Mouse (Mus musculus) small intestine, adult 2 months (tissue): ENCODE measurements around the gene Slamf1. TPM values are rescaled to one million over a fixed set of nuclear protein-coding genes. Genes with fewer than 3 reads are reported as not detected.

Source experiments
- H3K27ac ChIP-seq: fragments of 200-500 bp; 2 replicates; pipeline ENCODE4 v1.5.1; 2012; ENCODE audit warnings: low read depth, low read length, control low read depth, inconsistent platforms; ENCODE audit not compliant: insufficient read depth
- H3K27me3 ChIP-seq: fragments of 200-500 bp; 2 replicates; pipeline ENCODE4 v1.6.1; 2012; ENCODE audit warnings: mild to moderate bottlenecking, moderate library complexity, low read length, inconsistent platforms; ENCODE audit not compliant: control insufficient read depth, insufficient read depth
- H3K36me3 ChIP-seq: fragments of 200-500 bp; 2 replicates; pipeline ENCODE4 v1.6.1; 2012; ENCODE audit warnings: mild to moderate bottlenecking, low read length, control low read depth, inconsistent platforms; ENCODE audit not compliant: control insufficient read depth, insufficient read depth
- H3K4me1 ChIP-seq: fragments of 200-500 bp; 2 replicates; pipeline ENCODE4 v1.6.1; 2012; ENCODE audit warnings: low read length, inconsistent platforms, mixed read lengths; ENCODE audit not compliant: control insufficient read depth, insufficient read depth, insufficient read length
- H3K4me3 ChIP-seq: fragments of 200-500 bp; 2 replicates; pipeline ENCODE4 v1.5.1; 2012; ENCODE audit warnings: low read depth, mild to moderate bottlenecking, control low read depth, inconsistent platforms, low read length, moderate library complexity
- CTCF ChIP-seq: fragments of 200-500 bp; IDR thresholded peaks from 2 replicates; pipeline ENCODE4 v1.5.1; 2012; ENCODE audit warnings: low read depth, mild to moderate bottlenecking, control low read depth, inconsistent platforms, low read length, moderate library complexity, mixed read lengths; ENCODE audit not compliant: insufficient replicate concordance, insufficient read length; ENCODE audit errors: extremely low read depth
- POLR2A ChIP-seq: fragments of 200-500 bp; IDR thresholded peaks from 2 replicates; pipeline ENCODE4 v1.6.1; 2012; ENCODE audit warnings: low read depth, mild to moderate bottlenecking, control low read depth, inconsistent platforms, low read length, moderate library complexity
- WGBS: fragments of 180-500 bp; shearing (Covaris S2); methylation state at CpG from one replicate; pipeline ENCODE4 v1.1.7; 2018; 5-methylcytosine and 5-hydroxymethylcytosine counted together
- polyA plus RNA-seq: library from polyadenylated mRNA; depleted of rRNA; stranded (reverse); fragments of >200 nt; gene quantifications from 2 replicates; pipeline ENCODE4 v1.2.3, GENCODE M21; 2012; rRNA removed

Gene Slamf1
- polyA plus RNA-seq, 1 experiment: 0.24 TPM

DNA sequence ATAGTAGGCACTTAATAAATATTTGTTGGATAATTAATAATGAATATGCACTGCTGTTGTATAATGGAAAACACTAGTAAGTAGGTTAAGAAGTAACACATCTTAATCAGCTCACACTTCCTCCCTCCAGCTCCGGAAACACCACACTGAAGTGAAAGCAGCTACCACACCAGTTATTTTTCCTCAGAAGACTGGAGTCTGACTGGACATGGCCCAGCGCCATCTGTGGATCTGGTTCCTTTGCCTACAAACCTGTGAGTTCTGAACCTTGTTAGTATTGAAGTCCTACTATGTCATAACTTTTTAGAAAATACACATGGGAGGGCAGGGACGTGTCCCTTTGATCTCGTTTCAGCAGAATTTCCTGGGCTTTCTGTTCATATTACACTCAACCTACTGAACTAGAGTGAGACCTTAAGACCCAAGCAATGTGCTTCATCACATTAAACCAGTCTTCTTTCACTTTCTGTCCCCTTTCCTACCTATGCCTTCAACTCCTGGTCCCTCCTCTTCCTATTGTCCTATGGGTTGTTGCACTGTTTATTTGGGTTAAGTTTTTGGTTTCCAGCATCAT lies 73.6 kb downstream of the Slamf1 start:
- H3K36me3 ChIP-seq: no peaks in the 10 kb centered on the region
- H3K27me3 ChIP-seq: no peaks in the 10 kb centered on the region
- H3K27ac ChIP-seq: peak overlapping the region; percentile 56; the same call in 1 of the 2 replicates
- TF ChIP-seq CTCF (no peak), POLR2A (no peak)
- no peak overlapping the region for H3K4me3 ChIP-seq
- H3K4me1 ChIP-seq: no peaks in the 10 kb centered on the region
- WGBS: 56% methylated on average over 4 of the region's 4 CpGs

DNA sequence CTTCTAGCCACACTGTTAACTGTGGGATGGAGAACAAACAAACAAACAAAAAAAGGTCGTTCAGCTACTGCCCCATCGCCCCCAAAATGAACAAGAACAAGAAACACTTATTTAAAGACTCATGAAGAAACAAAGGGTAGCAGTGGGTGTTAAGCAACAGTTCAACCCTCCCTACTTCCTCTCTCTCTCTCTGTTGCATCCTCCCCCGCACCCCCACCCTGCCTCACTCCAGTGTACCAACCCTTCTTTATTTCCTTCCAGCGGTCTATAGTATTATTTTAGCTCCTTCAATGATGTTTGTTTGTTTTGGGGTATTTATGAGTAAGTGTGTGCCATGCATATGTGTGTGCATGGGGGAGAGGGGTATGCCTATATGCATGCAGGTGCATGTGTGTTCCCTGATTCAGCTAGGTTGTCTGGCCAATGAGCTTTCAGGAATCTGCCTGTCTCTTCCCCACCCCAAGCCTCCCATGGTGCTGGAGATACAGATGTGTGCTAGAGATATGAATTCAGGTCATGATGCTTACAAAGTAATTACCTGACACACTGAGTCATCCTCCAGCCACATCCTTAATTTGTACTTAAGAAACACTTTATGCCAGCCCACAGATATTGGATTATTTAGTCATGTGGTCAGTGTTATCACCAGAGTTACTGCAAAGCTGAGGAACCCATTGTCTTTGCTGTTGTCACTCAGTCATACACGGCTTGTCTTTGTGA lies 78.3 kb downstream of the Slamf1 start:
- 63% methylated on average over 5 of the region's 5 CpGs for WGBS

DNA sequence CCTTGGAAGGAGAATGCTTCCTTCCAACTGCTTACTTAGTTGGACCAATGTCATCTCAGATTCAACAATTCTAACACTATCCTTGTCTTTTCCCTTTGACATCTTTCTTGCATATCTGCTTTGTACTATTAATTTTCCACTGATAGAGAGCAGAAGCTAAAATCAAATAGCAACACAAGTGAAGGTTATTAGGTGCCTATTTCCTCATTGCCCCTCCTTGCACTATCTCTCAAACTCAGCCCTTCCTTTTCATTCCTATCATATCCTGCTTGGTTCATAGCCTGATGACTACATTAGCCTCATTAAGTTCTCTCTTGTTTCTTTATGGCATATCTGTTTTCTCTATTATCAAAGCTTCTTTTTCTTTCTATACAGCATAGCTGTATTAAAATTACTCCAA lies 81.3 kb downstream of the Slamf1 start:
- H3K4me1 ChIP-seq: no peaks in the 10 kb centered on the region
- no peak for TF ChIP-seq CTCF
- TF ChIP-seq POLR2A: no peak
- H3K36me3 ChIP-seq: no peaks in the 10 kb centered on the region
- no peaks in the 10 kb centered on the region for H3K27me3 ChIP-seq
- H3K4me3 ChIP-seq: no peak overlapping the region
- H3K27ac ChIP-seq: no peak overlapping the region

More for the DNA sequence above, 78.3 kb downstream of the Slamf1 start:
- H3K4me1 ChIP-seq: no peaks in the 10 kb centered on the region
- no peaks in the 10 kb centered on the region for H3K27me3 ChIP-seq
- TF ChIP-seq CTCF (no peak), POLR2A (no peak)
- no peak overlapping the region for H3K27ac ChIP-seq
- H3K36me3 ChIP-seq: no peaks in the 10 kb centered on the region
- no peak overlapping the region for H3K4me3 ChIP-seq

DNA sequence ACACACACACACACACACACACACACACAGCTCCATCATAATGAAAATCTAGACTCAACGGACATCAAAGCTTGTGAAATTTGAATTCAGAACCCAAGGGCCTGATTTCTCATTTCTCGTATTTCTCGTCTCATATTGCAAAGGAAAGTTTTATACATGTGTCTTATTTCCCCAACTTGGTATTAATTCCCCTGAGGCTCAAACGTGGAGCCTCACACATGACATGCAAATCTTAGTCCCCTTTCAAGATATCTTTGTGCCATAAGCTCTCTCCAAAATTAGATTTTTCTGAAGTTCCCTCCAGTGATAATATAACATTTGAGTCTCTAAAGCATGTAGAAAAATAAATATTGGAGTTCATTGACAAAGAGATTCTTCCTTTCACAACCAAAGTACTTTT lies 81.8 kb downstream of the Slamf1 start:
- TF ChIP-seq CTCF: no peak
- no peak for TF ChIP-seq POLR2A
- H3K27me3 ChIP-seq: no peaks in the 10 kb centered on the region
- WGBS: 82% methylated on average over 4 of the region's 4 CpGs

GRCm38 (mm10) chr1:171849454-171849853 lies 82.5 kb downstream of the Slamf1 start:
- WGBS: 76% methylated on average over 5 of the region's 5 CpGs
- no peak for TF ChIP-seq POLR2A
- no peak for TF ChIP-seq CTCF
- no peaks in the 10 kb centered on the region for H3K4me1 ChIP-seq
- no peaks in the 10 kb centered on the region for H3K36me3 ChIP-seq
- no peaks in the 10 kb centered on the region for H3K27me3 ChIP-seq
- no peak overlapping the region for H3K27ac ChIP-seq
- no peak overlapping the region for H3K4me3 ChIP-seq

More for the DNA sequence above, 81.8 kb downstream of the Slamf1 start:
- Histone ChIP-seq H3K4me1 (no peaks in the 10 kb centered on the region), H3K36me3 (no peaks in the 10 kb centered on the region), H3K27ac (no peak overlapping the region), H3K4me3 (no peak overlapping the region)

Other genes starting within 250 kb of the Slamf1 start
- 566 and 2,950 TPM in 2 replicates for gene Itln1, start 231.8 kb upstream of the Slamf1 start, polyA plus RNA-seq
- 1.2 and 2.0 TPM in 2 replicates for gene Cd244a, start 207.9 kb upstream of the Slamf1 start, polyA plus RNA-seq
- 0.85 and 1.5 TPM in 2 replicates for gene Ly9, start 159.7 kb upstream of the Slamf1 start, polyA plus RNA-seq
- gene Slamf7, start 114.1 kb upstream of the Slamf1 start, polyA plus RNA-seq: 1.2 and 1.6 TPM in 2 replicates
- 3.9 and 5.6 TPM in 2 replicates for gene Cd48, start 85.1 kb upstream of the Slamf1 start, polyA plus RNA-seq
- gene Cd84, start 72.6 kb downstream of the Slamf1 start, polyA plus RNA-seq: 0.55 and 0.63 TPM in 2 replicates
- gene Gm10521, start 128.5 kb downstream of the Slamf1 start, polyA plus RNA-seq: 0.09 and 0.29 TPM in 2 replicates
- gene Slamf6, start 150.4 kb downstream of the Slamf1 start, polyA plus RNA-seq: 0.37 and 0.90 TPM in 2 replicates